Mouse (Mus musculus) ovary, postnatal 10 days (tissue): ENCODE measurements around the gene Nxph1.

Experiments used
- DNase-seq: peaks from one replicate; pipeline ENCODE4 v3.0.0; 2022; ENCODE audit warnings: low spot score

The Nxph1 gene

DNA sequence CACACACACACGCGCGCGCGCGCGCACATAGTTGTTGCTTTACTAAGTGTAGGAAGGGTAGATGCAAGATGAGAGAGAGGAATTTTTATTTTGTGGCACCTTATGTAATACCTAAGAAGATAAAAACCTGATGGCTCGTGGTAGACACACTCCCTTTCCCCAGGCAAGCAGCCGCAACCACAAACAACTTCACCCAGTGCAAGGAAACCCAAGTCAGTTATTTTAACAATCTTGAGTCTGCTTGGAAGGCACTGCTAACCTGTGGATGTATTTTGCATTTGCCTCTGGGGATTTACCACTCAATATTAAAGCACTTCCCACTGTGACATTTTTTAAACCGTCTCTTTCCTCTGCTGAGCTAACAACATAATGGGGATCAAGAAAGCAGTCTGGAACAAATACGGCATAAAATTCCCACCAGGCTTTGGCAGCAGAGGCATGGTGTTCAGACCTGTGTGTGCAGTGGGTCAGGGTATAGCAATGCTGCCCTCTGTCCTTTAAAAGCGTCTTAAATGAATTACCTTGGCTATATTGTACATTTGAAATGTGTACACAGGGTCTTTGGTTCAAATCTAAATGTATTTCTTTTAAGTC, 176.2 kb downstream of the Nxph1 start:
- no peak for DNase-seq

DNA sequence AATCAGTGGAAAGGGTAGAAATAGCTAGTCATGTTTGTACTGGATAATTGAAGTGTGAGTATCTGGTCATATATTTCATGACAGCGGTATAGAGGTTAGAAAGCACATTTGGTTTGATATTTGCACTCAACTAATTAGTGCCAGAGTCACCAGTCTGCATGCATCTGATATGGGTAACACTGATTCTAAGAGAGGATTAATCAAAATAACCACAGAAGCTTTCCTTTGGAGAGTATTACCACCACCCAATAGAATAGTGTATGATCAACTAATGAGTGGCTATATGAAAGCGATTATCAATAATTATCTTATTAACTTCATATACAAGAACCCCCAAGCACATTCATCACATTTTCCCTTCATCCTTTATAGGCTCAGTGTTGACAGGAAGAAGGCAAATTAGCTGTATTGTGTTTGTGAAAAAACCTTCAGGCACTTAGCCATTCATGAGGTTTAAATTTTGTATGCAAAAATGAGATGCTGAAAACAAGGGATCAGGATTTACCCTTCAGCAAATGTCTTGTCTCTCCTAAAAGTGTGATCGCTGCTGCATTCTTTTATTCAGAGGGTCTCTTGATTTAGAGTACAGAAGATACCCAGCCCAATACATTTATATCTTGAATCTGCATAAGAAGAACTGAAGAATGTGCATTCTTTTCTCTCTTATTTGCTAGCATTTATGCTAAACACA, 185.5 kb downstream of the Nxph1 start:
- DNase-seq: no peak

DNA sequence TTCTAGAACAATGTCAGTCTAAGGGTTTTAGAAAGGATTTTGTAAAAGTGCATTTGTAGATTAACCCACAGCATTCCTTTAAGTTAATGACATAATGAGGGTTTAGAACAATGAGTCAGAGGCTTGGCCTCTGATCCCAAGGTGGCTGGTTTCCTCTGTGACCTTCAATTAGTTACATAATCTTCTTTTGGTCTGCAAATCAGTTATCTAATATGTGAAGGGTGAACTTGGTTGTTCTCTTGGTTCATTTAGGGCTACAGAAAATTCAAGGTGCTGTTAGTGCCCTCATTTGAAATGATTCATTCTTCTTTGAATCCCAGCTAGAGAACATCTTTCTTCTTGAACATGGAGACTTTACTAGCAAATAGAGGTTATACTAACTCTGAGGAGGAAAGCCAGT, 199.7 kb downstream of the Nxph1 start:
- no peak for DNase-seq

DNA sequence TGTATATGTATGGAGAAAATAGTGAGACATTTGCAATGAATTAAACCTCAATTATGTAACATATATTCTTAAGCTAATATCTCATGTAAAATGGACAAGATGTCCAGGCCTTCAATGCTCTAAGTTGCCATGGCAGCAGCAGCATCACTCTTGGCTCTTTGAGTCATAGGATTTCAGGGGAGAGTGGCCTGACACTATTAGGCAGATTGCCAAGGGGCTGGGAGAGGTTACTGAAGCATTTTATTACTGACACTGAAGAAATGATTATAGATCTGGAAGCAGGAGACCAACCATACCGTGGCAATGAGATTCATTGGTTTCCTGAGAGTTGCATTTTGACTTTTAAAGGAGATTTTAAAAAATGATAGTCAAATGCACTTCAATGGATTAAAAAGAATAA, 201.6 kb downstream of the Nxph1 start:
- no peak for DNase-seq

DNA sequence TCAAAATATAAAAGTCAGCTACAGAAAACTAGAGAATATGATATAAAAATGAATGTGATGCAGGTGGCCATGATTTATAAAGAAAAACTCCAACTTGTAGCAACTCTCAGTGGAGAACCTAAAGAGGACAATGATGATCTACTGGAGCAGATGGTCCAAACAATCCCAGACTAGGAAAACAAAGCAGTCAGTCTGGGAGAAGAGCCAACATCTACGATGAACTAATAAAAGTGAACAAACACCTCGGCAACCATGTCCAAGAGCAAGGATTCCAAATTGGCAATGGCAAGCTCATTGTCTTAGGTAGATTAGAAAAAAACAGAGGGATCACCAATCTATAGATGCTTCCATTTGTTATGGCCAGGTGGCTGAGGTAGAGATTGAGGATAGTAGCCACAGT, 211.0 kb downstream of the Nxph1 start:
- no peak for DNase-seq

DNA sequence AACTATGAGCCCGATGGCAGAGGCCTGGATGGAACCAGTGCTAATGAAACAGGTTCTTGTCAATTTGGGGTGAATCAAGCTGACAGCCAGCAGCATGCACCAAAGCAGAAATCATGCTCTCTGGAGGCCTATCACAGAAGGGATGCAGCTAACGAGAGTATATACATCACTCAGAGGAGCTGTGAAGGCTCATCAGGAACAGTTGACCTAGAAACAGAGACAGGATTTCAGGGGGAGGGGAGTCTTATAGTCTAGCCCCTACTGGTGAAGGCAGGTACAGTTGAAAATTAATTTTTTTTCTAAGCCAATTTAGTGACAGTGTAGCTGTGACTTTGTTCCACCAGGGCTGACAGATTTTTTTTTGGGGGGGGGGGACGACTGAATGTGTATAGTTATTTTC, 234.2 kb downstream of the Nxph1 start:
- DNase-seq: no peak

DNA sequence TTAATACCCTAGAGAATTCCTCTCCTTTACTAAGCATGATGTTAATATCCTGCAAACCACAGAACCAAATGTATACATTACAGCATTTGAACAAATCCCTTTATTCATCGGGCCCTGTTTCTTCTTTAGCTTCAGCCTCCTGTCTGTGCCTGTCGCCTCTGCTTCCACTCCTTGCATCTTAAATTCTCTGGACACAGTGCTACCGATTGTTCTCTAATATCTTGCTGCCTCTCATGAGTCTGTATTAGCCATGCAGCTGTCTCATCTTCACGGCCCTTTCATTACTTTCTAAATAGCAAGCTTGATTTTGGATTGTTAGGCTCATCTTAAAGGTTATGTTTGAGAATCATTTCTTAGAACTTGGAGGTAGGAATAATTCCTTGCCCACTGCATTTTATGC, 262.5 kb downstream of the Nxph1 start:
- DNase-seq: no peak

DNA sequence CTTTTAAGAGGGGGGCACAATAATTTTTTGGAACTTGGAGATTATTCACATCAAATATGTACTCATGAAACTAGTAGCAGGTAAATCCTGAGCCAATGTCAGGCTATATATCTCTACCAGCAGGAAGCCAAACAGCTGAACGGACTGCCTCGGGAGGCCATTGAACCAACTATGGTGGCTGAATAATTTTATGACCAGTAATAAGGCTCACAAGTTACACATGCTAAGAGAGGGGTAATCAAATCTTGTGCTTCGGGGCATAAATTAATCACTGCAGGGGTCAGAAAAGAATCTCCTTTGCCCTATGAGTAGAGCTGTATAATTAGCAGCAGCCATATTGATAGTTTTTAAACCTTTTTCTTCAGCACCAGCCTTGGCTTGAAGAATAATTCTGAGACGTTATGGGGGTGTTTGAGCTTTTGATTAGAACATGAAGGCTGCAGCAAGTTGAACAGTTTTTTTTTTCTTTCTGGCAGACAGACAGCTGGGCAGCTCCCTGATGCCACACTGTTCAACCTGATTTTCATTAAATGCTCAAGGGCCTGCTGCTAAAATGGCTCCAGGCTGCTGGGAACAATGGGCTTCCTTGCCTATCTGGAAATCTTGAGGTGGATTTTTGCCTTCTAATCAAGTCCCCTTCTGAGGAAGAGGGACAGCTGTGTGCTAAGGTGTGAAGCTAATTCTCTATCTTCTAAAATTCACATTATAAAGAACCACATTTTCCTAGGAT, 272.7 kb downstream of the Nxph1 start:
- DNase-seq: no peak

DNA sequence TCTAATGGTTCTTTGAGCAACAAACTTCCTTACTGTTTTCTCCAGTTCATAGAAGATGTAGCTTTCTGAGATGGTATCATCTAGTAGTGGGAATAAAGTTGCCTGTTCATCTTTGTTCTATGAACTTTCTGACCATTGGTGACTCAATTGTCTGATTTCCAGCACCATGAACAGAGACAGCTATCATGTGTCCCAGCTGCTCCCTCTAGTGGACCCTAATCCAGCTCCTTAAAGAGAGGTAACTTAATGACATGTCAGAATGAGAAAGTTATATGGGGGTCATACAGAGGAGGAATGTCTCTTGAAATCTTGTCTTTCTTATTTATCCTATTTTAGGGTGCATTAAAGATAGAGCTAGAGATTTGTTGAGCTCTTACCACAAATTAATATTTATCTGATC, 286.6 kb downstream of the Nxph1 start:
- DNase-seq: no peak

DNA sequence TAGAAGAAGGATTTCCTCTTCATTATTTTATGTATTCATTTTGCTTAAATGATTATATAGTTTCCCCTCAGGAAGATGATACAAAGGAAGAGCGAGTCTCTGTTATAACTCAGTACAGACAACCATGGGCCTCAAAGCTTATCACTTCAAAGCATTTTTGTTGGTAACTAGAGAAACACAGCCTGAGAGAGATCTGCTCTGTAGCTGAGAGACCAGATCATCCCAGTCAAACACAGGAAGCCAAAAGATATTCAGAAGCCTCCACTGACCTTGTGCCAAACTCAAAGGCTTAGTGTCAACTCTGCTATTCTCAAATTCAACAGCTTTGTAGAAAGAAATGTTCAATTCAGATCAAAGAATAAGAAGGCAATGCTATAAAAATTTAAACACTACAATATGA, 319.8 kb downstream of the Nxph1 start:
- DNase-seq: no peak
